Mouse (Mus musculus): ENCODE measurements around the gene Ccr1l1.
"Not testable (repeated sequence)": the region's sequence is repeated elsewhere in the genome, so short reads cannot be mapped to it uniquely, and the experiment has no call there.

The Ccr1l1 gene

GRCm38 (mm10) chr9:123978308-123978707 lies at the start of gene Ccr1l1:
TSS of gene Ccr1l1 (minus strand) at chr9:123978408.
- no peak for DNase-seq

- DNase-seq = no peak
Observed at GRCm38 (mm10) chr9:124021672-124022071, 43.5 kb upstream of the Ccr1l1 start, which contains the start of gene Ccr3. TSS of gene Ccr3 (plus strand) at chr9:124021972.

GRCm38 (mm10) chr9:124019887-124020286 lies 41.7 kb upstream of the Ccr1l1 start:
- DNase-seq = no peak

- no peak for DNase-seq
Observed at GRCm38 (mm10) chr9:124016048-124016447, 37.8 kb upstream of the Ccr1l1 start.

GRCm38 (mm10) chr9:124014985-124015652 lies 36.9 kb upstream of the Ccr1l1 start:
- DNase-seq = no peak

GRCm38 (mm10) chr9:124013270-124013669 lies 35.1 kb upstream of the Ccr1l1 start:
- DNase-seq = no peak

GRCm38 (mm10) chr9:124012691-124013090 lies 34.5 kb upstream of the Ccr1l1 start:
- DNase-seq = no peak

GRCm38 (mm10) chr9:123999784-124000183 lies 21.6 kb upstream of the Ccr1l1 start:
- no peak for DNase-seq

- DNase-seq = no peak
Observed at GRCm38 (mm10) chr9:123997719-123998118, 19.5 kb upstream of the Ccr1l1 start.

- no peak for DNase-seq
Observed at GRCm38 (mm10) chr9:123991312-123991906, 13.2 kb upstream of the Ccr1l1 start.

- no peak for DNase-seq
Observed at GRCm38 (mm10) chr9:123989671-123990070, 11.5 kb upstream of the Ccr1l1 start.

GRCm38 (mm10) chr9:123986217-123986616 lies 8.0 kb upstream of the Ccr1l1 start:
- DNase-seq = peak; percentile 3

- no peak for DNase-seq
Observed at GRCm38 (mm10) chr9:123984943-123985342, 6.7 kb upstream of the Ccr1l1 start.

GRCm38 (mm10) chr9:123982720-123983119 lies 4.5 kb upstream of the Ccr1l1 start:
- DNase-seq = no peak

- no peak for DNase-seq
Observed at GRCm38 (mm10) chr9:123981909-123982308, 3.7 kb upstream of the Ccr1l1 start.

- DNase-seq = not testable (repeated sequence)
Observed at GRCm38 (mm10) chr9:123980858-123981475, 2.8 kb upstream of the Ccr1l1 start.

- DNase-seq = no peak
Observed at GRCm38 (mm10) chr9:123976876-123977663, 1.1 kb downstream of the Ccr1l1 start.

GRCm38 (mm10) chr9:123975630-123976029 lies 2.6 kb downstream of the Ccr1l1 start:
- DNase-seq = no peak

GRCm38 (mm10) chr9:123968290-123968912 lies 9.8 kb downstream of the Ccr1l1 start, which contains the start of gene Ccr1:
TSS of gene Ccr1 (minus strand) at chr9:123968692.
- no peak for DNase-seq

- DNase-seq = not testable (repeated sequence)
Observed at GRCm38 (mm10) chr9:123966858-123967495, 11.2 kb downstream of the Ccr1l1 start.

- DNase-seq = no peak
Observed at GRCm38 (mm10) chr9:123964776-123965175, 13.4 kb downstream of the Ccr1l1 start.

- DNase-seq = no peak
Observed at GRCm38 (mm10) chr9:123960161-123960560, 18.0 kb downstream of the Ccr1l1 start.

Data from embryo, embryonic 11 days (tissue).